Mouse (Mus musculus): ENCODE results near the gene Hes5. TPM values are rescaled to one million over a fixed set of nuclear protein-coding genes. Genes with fewer than 3 reads are reported as not detected.

Hes5 gene
- total RNA-seq, 2 experiments from 2014 or later = 15.5 to 25.8 TPM

DNA sequence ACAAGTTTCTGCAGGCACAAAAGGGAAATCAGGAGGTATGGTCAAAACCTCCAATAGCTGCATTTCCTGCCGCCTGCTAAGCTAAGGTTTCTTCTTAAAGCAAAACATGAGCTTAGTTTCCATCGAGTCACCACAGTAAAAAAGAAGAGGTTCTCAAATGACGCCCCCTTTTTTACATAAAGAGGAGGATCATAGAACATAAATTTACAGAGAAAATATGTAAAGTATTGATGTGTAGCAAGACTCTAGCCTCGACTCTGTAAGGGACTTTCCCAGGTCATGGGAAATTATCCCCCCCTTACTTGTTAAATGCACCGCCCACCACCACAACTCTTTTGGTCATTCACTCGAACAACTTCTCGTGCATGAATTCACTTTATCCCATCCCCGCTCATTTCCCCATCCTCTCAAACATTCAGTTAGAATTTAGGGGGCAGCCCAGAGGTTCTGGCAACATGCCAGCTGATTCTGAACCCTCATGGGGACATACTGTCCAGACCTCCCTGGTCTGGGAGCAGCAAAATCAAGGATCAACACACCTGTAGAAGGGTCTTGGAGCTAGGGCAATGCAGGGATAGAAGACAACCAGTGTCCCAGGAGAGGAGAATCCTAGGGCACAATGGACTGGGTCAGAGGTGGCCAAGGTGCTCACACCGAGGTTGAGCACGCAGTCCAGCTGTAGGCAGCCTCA, 17.9 kb upstream of the Hes5 start:
- no peak for DNase-seq (ENCODE audit: low spot score in 2 of 2)

- no peak for DNase-seq (ENCODE audit: low spot score in 2 of 2)
These were observed 17.2 kb upstream of the Hes5 start for GRCm38 (mm10) chr4:154943323-154944039.

DNA sequence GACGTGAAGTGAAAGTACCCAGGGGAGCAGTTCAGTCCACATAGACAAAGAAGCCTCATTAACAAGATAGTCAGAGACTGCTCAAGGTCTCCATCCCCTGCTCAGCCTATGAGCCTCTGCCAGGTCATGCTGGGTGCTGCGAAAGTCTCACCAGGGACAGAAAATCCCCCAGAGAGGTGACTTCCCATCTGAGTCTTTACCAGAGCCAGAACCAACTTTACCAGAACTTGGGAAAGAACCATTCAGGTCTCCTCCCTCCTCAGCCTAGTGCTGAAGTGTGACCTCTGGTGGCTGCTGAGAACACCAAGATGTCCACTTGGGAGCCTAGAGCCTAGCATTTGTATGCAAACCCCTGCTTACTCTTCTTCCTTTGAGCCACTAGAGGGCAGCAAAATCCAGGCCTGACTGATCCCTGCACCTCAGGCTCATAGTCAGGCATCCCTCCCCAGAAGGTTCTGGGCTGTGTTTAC, 16.6 kb upstream of the Hes5 start:
- peak; percentile 68 to 90 for DNase-seq (ENCODE audit: low spot score in 2 of 2)

GRCm38 (mm10) chr4:154946319-154946718, 14.4 kb upstream of the Hes5 start:
- DNase-seq (ENCODE audit: low spot score in 2 of 2) = peak in 1 of 2 experiments; percentile 50

- peak in 1 of 2 experiments; percentile 41 for DNase-seq (ENCODE audit: low spot score in 2 of 2)
These were observed 12.4 kb upstream of the Hes5 start for GRCm38 (mm10) chr4:154948066-154948939.

- no peak for DNase-seq (ENCODE audit: low spot score in 2 of 2)
These were observed 11.7 kb upstream of the Hes5 start for GRCm38 (mm10) chr4:154948940-154949588.

DNA sequence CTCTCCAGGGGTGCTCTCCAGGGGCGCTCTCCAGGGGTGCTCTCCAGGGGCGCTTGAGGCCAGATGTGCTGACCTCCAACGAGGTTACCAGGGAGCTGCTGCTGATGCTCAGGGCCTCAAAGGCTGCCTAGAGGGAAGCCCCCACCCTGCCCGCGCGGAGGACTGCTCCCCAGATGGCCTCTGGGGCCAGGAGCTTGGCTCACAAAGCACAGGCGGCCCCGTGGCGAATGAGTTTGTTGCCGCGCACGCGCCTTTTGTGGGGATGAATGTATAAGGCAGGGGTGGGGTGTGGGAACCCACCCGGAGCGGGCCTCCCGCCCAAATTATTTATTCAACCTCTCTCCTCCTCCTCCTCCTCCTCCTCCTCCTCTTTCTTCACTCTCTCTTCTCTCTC, 11.1 kb upstream of the Hes5 start:
- no peak for DNase-seq (ENCODE audit: low spot score in 2 of 2)

GRCm38 (mm10) chr4:154952461-154953241, 8.1 kb upstream of the Hes5 start:
- DNase-seq (ENCODE audit: low spot score in 2 of 2) = no peak

DNA sequence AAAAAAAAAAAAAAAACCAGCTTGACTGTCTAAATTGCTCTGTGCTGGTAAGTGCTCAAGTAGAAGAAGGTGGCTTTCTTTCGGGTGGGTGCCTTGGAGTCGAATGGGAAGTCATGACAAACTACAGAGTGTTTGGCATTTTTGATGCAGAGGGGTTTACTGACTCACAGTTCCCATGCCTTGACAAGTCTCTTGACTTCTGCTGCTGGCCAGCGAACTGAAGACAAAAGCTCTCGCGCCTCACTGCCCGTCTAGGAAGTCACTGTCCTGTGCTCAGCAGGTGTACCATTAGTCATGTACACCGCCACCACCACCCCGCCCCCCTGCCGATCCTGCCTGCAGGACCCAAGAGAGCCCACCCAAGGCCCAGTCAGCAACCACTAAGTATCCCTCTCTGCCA, 4.1 kb upstream of the Hes5 start:
- no peak for DNase-seq (ENCODE audit: low spot score in 2 of 2)

DNA sequence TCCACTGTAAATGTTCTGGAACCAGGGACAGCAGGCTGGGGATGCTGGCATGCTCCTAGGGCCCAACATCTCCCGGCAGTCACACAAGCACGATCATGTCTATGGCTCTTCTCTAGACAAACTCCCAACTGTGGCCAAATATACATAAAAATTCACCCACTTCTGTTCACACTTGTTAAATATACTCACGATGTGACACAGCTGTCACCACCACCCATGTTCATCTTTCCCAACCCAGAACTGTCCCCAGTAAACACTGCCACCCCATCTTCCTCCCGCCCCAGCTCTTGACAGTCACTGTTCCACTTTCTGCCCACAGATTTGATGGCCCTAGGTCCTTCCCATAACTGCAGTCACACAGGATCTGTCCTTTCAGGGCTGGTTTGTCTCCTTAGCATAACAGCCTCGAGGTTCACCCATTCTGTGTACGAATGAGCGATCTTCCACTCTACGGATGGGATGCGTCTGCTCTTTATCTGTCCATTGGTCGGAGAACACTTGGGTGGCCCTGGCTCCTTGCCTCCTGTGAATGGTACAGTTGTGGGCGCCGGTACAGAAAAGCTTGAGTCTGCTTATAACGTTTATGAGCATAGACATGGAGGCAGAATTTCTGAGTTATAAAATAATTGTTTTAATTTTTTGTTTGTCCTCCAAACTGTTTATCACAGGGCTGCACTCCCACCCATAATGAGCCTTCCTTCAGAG, 3.3 kb upstream of the Hes5 start:
- no peak for DNase-seq (ENCODE audit: low spot score in 2 of 2)

DNA sequence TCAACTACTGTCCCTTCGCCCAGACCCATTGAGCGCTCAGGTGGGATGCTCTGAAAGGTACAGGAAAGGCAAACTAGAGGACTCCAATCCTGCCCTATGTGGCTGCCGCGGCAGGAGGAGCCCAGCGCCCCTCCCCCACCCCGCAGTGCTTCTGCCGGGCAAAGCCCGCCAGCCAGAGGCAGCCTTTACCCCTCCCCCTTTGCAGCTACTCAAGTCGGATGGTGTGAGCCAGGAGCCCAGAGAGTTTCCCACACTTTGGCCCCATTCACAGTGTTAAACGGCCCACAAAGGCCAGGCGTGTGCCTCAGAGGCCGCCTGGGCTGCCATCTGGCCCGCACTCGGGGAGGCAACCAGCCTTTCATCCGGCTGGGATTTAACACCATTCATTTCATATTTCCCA, 2.6 kb upstream of the Hes5 start:
- DNase-seq (ENCODE audit: low spot score in 2 of 2) = peak in 1 of 2 experiments; percentile 57

GRCm38 (mm10) chr4:154958621-154959020, 2.1 kb upstream of the Hes5 start:
- DNase-seq (ENCODE audit: low spot score in 2 of 2) = no peak

DNA sequence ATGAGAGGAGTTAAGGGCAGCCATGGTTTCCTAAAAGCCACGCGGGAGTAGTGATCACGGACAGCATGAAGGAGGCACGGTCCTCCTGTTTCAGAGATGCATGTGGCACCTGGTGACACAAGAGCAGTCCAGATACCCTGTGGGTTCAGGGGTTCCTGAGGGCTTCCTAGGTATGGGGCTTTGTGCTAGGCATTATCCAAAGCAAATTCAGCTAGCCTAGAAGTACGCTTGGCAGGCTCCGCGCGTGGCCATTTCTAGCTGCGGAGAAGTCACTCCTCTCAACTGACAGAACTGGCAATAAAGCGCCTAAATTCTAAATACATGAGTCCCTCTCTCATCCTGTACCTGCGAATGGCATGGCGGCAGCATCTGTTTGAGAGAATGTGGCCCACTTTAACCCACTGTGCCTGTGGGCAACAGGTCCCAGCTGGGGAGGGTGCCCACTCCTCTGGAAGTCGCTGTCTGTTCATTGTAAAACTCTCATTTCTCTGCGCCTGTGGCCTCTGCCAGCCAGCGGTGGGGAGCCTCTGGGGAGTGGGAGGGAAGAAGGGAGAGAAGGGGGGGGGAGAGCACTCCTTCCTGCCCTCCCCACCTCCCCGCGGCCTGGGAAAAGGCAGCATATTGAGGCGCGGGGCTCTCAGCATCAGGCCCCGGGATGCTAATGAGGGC, 568 bp upstream of the Hes5 start:
- no peak for DNase-seq (ENCODE audit: low spot score in 2 of 2)

- no peak for DNase-seq (ENCODE audit: low spot score in 2 of 2)
These were observed 559 bp downstream of the Hes5 start for GRCm38 (mm10) chr4:154961226-154961738.

GRCm38 (mm10) chr4:154961911-154962310, 1.2 kb downstream of the Hes5 start:
- no peak for DNase-seq (ENCODE audit: low spot score in 2 of 2)

DNA sequence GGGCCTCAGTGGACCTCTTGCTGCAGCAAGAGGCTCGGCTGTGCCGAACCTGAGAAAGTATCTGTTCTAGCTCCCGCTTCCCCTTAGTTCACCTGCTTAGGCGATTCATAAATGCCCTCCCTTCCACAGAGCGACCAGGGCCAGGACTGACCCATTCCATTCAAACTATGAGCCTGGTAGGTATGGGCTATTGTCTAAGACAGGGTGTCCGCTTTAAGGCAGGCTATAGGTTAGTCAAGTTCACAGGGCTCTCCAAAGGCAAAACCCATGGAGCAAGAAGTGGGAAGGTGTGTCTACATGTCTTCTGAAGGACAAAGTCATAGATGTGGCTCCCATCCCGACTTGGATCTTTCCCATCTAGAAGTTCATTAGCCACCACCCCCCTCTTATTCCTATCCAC, 2.0 kb downstream of the Hes5 start:
- DNase-seq (ENCODE audit: low spot score in 2 of 2) = no peak

DNA sequence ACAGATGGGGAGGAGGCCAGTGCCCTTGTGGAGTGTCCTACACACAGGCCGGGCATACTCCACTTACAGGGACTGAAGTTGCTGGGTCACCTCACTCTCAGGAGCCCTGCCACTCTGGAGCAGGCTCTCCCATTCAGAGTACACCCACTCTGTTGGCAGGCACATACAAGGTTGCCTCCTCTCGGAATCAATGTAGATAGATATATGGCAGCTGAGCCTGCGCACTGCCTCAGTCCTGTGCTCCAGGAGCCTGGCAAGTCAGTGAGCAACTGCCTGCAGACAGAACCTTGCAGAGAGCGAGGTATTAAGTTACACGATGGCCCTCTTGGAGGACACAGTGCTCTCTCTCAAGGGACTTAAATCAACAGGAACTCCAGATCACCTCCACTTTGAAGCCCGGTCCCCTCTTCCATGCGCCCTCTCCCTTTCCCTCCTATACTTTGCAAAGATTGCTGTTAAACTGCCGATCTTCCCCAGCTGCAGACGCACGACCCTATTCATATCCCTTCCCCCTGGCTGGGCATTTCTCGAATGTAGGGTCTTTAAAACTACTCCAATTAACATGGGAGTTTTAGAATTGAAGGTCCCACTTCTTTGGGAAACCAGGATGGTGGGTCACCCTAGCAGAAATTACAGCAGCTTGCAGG, 2.6 kb downstream of the Hes5 start:
- peak in 1 of 2 experiments; percentile 45 for DNase-seq (ENCODE audit: low spot score in 2 of 2)

GRCm38 (mm10) chr4:154963901-154964580, 3.3 kb downstream of the Hes5 start, which contains the start of gene Pank4:
Gene Pank4 (plus strand): TSS chr4:154964123.
- DNase-seq (ENCODE audit: low spot score in 2 of 2) = peak; percentile 88 to 93

All from layer of hippocampus, adult 18-20 months (tissue).